Mouse (Mus musculus) lung, postnatal 0 days (tissue): ENCODE data around the gene Slc35a2. TPM values are rescaled to one million over a fixed set of nuclear protein-coding genes. Genes with fewer than 3 reads are reported as not detected.

Experiments used
- ATAC-seq: fragments of 200-750 bp; cut with Nextera tagmentation; 2 replicates; pipeline ENCODE4 v1.8.0; 2017; ENCODE audit warnings: moderate library complexity
- DNase-seq: peaks from one replicate; pipeline ENCODE4 v3.0.0-alpha.2; 2016; ENCODE audit warnings: low spot score
- H3K27ac ChIP-seq: fragments of 300-500 bp; sonication (generic); 2 replicates; pipeline ENCODE4 v1.5.1; 2014; ENCODE audit warnings: antibody characterized with exemption, mild to moderate bottlenecking, low read length, mixed read lengths
- H3K27me3 ChIP-seq: fragments of 300-500 bp; sonication (generic); replicated peaks from 2 replicates; pipeline ENCODE4 v1.6.1; 2014; ENCODE audit warnings: low read length, mixed read lengths; ENCODE audit not compliant: insufficient read depth
- H3K36me3 ChIP-seq: fragments of 300-500 bp; sonication (generic); 2 replicates; pipeline ENCODE4 v1.6.1; 2014; ENCODE audit warnings: low read length, mixed read lengths; ENCODE audit not compliant: insufficient read depth
- H3K4me1 ChIP-seq: fragments of 300-500 bp; sonication (generic); 2 replicates; pipeline ENCODE4 v1.6.1; 2014; ENCODE audit warnings: antibody characterized with exemption, low read depth, low read length, mixed read lengths; ENCODE audit not compliant: insufficient read depth
- H3K4me2 ChIP-seq: fragments of 300-500 bp; sonication (generic); replicated peaks from 2 replicates; pipeline ENCODE4 v1.6.1; 2014; ENCODE audit warnings: low read depth, mild to moderate bottlenecking, low read length, moderate library complexity, mixed read lengths
- H3K4me3 ChIP-seq: fragments of 300-500 bp; sonication (generic); 2 replicates; pipeline ENCODE4 v1.5.1; 2014; ENCODE audit warnings: low read depth, low read length
- H3K9ac ChIP-seq: fragments of 300-500 bp; sonication (generic); replicated peaks from 2 replicates; pipeline ENCODE4 v1.6.1; 2014; ENCODE audit warnings: low read depth, mild to moderate bottlenecking
- H3K9me3 ChIP-seq: fragments of 300-500 bp; sonication (generic); 2 replicates; pipeline ENCODE4 v1.6.1; 2016; ENCODE audit warnings: low read length, mixed read lengths
- CTCF ChIP-seq: IDR thresholded peaks from 2 replicates; pipeline ENCODE4 v1.5.1; 2016; ENCODE audit warnings: antibody characterized with exemption, mild to moderate bottlenecking
- EP300 ChIP-seq: IDR thresholded peaks from 2 replicates; pipeline ENCODE4 v1.6.1; 2016; ENCODE audit warnings: antibody characterized with exemption, mild to moderate bottlenecking, control low read depth
- WGBS: fragments of 180-500 bp; shearing (Covaris S2); extraction: QIAGEN DNeasy Blood & Tissue Kit; methylation state at CpG from one replicate; pipeline ENCODE4 v1.1.7; 2014; 5-methylcytosine and 5-hydroxymethylcytosine counted together
- polyA plus RNA-seq: library from polyadenylated mRNA; unstranded; fragments of >200 nt; fragmentation: Nextera tagmentation; extraction: Ambion mirVana; gene quantifications from 2 replicates; pipeline ENCODE4 v1.2.1, GENCODE M21; 2015

Slc35a2 gene
- polyA plus RNA-seq, 1 experiment from 2014 or later: 32.2 TPM

GRCm38 (mm10) chrX:7868506-7868905, 15.3 kb upstream of the Slc35a2 start:
- TF ChIP-seq CTCF (no peak), EP300 (no peak)
- 67% methylated on average over 2 of the region's 2 CpGs for WGBS
- ATAC-seq: no peak
- Histone ChIP-seq H3K36me3 (peaks cover 4% of the 10 kb centered on the region; the same call in 1 of the 2 replicates), H3K4me2 (no peak overlapping the region), H3K4me1 (no peaks in the 10 kb centered on the region), H3K9me3 (no peaks in the 10 kb centered on the region), H3K27ac (no peak overlapping the region), H3K4me3 (no peak overlapping the region), H3K9ac (no peak overlapping the region), H3K27me3 (no peaks in the 10 kb centered on the region)
- no peak for DNase-seq

- Histone ChIP-seq H3K9me3 (no peaks in the 10 kb centered on the region), H3K36me3 (peaks cover 4% of the 10 kb centered on the region; the same call in 1 of the 2 replicates), H3K27me3 (no peaks in the 10 kb centered on the region), H3K4me1 (no peaks in the 10 kb centered on the region), H3K27ac (no peak overlapping the region), H3K4me3 (no peak overlapping the region), H3K4me2 (no peak overlapping the region), H3K9ac (no peak overlapping the region)
- ATAC-seq (no peak), DNase-seq (no peak)
- 62% methylated on average over 3 of the region's 3 CpGs for WGBS
- TF ChIP-seq CTCF (no peak), EP300 (no peak)
Observed at GRCm38 (mm10) chrX:7869826-7870225, 14.0 kb upstream of the Slc35a2 start.

GRCm38 (mm10) chrX:7878007-7878419, 5.8 kb upstream of the Slc35a2 start, which contains the start of gene Pim2:
TSS of gene Pim2 (plus strand) at chrX:7878262.
- peak; percentile 88 for DNase-seq
- no peak for TF ChIP-seq EP300
- peak; percentile 10; the same call in 1 of the 2 replicates for TF ChIP-seq CTCF
- Histone ChIP-seq H3K9me3 (no peaks in the 10 kb centered on the region), H3K27ac (no peak within 1 kb of the TSS), H3K36me3 (no peaks in the 10 kb centered on the region), H3K27me3 (no peaks in the 10 kb centered on the region), H3K4me3 (peak within 1 kb of the TSS; percentile 38), H3K4me2 (peak within 1 kb of the TSS; percentile 68), H3K4me1 (no peaks in the 10 kb centered on the region), H3K9ac (no peak within 1 kb of the TSS)
- peak; percentile 96 for ATAC-seq
- WGBS: 13% methylated on average over 34 of the region's 38 CpGs

- ATAC-seq (peak; percentile 11), DNase-seq (no peak)
- Histone ChIP-seq H3K27ac (no peak overlapping the region), H3K4me1 (no peaks in the 10 kb centered on the region), H3K27me3 (no peaks in the 10 kb centered on the region), H3K4me3 (peak overlapping the region; percentile 38), H3K9ac (no peak overlapping the region), H3K9me3 (no peaks in the 10 kb centered on the region), H3K4me2 (peak overlapping the region; percentile 68), H3K36me3 (no peaks in the 10 kb centered on the region)
- TF ChIP-seq EP300: no peak
- no peak for TF ChIP-seq CTCF
- WGBS: 23% methylated on average over 17 of the region's 21 CpGs
Observed at GRCm38 (mm10) chrX:7878495-7878894, 5.3 kb upstream of the Slc35a2 start.

GRCm38 (mm10) chrX:7879819-7880218, 4.0 kb upstream of the Slc35a2 start:
- Histone ChIP-seq H3K4me3 (no peak overlapping the region), H3K36me3 (no peaks in the 10 kb centered on the region), H3K4me1 (no peaks in the 10 kb centered on the region; the same call in 1 of the 2 replicates), H3K9ac (no peak overlapping the region), H3K27ac (no peak overlapping the region), H3K27me3 (no peaks in the 10 kb centered on the region), H3K4me2 (peak overlapping the region; percentile 22; the same call in 1 of the 2 replicates), H3K9me3 (no peaks in the 10 kb centered on the region)
- DNase-seq (peak; percentile 84), ATAC-seq (peak; percentile 37)
- 18% methylated on average over 11 of the region's 11 CpGs for WGBS
- TF ChIP-seq EP300 (no peak), CTCF (peak; percentile 65)

GRCm38 (mm10) chrX:7898211-7898610, 14.4 kb downstream of the Slc35a2 start:
- TF ChIP-seq EP300: no peak
- TF ChIP-seq CTCF: no peak
- 16% methylated on average over 12 of the region's 13 CpGs for WGBS
- no peaks in the 10 kb centered on the region for H3K4me1 ChIP-seq
- H3K4me3 ChIP-seq: peak overlapping the region; percentile 54
- no peaks in the 10 kb centered on the region for H3K9me3 ChIP-seq
- H3K27ac ChIP-seq: no peak overlapping the region
- H3K36me3 ChIP-seq: no peaks in the 10 kb centered on the region
- H3K4me2 ChIP-seq: peak overlapping the region; percentile 50
- ATAC-seq (no peak), DNase-seq (no peak)
- H3K9ac ChIP-seq: no peak overlapping the region
- H3K27me3 ChIP-seq: no peaks in the 10 kb centered on the region
